Mouse (Mus musculus): ENCODE data around the gene Tmem243. TPM values are rescaled to one million over a fixed set of nuclear protein-coding genes. Genes with fewer than 3 reads are reported as not detected.

The Tmem243 gene
- total RNA-seq, 2 experiments from 2014 or later, result 11.3 to 11.5 TPM

DNA sequence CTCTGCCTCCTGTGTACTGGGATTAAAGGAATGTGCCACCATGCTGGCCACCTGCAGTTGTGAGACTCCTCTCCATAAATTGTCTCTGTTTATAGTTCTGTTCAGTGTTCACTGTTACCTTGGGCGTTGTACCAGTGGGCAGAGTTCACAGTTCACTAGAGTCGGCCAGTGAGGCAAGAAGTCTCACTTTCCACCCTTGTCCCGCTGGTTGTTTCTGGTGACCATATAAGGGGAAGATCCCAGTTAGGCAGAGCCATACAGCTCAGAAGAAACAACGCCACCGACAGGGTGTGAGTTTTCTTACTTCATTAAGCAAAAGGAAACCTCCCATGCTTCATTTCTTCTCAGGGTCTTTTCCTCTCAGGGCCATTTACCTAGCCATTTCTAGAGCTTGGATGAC, 8.0 kb downstream of the Tmem243 start:
- DNase-seq (ENCODE audit: extremely low spot score in 1 of 2, low spot score in 2 of 2), result peak in 1 of 2 experiments; percentile 1
- no peak overlapping the region for H3K27ac ChIP-seq
- intact Hi-C loops (cut with DNase I), result no loop called here
- no peak for TF ChIP-seq CTCF (IDR thresholded peaks at IDR 0.05)
- no peak overlapping the region for H3K4me3 ChIP-seq

DNA sequence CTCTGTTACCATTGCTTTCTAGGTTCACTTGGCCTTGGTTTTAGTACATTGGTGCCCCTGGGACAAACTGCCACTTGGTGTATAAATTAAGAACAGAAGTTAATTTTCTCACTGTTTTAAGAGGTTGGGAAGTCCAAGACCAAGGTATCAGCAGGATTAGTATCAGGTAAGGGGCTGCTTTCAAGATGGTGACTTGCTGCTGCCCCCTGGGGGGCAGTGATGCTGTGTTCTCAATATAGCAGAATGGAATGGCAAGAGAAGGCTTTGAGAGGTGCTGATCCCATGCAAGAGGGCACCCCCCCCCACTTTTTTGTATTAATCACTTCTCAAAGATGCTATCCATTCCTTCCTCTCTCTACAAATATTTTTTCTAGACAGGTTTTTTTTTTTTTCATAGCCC, 9.1 kb downstream of the Tmem243 start:
- H3K4me3 ChIP-seq, result no peak overlapping the region
- DNase-seq (ENCODE audit: extremely low spot score in 1 of 2, low spot score in 2 of 2), result no peak
- intact Hi-C loops (cut with DNase I), result no loop called here
- H3K27ac ChIP-seq, result no peak overlapping the region
- TF ChIP-seq CTCF (IDR thresholded peaks at IDR 0.05), result peak; percentile 16

DNA sequence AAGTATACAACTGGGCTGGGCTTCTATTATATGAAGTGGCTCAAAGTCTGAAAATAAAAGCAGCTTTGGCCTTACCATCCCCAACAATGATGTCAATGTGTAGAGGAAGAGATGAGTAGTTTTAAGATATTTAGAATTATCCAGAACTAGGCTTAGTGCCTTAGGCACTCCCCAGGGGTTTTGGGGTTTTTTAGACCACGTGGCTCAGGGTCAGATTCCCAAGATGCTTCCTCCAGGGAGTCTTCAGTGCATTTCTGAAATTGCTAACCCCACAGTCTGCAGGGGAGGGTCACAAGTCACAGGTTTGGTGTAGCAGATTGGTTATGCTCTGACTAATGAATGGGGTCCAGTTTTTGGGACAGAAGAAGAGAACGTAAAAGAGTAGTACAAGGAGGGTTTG, 10.8 kb downstream of the Tmem243 start:
- no peak overlapping the region for H3K4me3 ChIP-seq
- no peak for TF ChIP-seq CTCF (IDR thresholded peaks at IDR 0.05)
- no peak for DNase-seq (ENCODE audit: extremely low spot score in 1 of 2, low spot score in 2 of 2)
- H3K27ac ChIP-seq, result no peak overlapping the region
- intact Hi-C loops (cut with DNase I), result loop anchor here (5.0 kb wide), 1 partner anchor 174 kb away; no protein-coding TSS in a partner anchor

DNA sequence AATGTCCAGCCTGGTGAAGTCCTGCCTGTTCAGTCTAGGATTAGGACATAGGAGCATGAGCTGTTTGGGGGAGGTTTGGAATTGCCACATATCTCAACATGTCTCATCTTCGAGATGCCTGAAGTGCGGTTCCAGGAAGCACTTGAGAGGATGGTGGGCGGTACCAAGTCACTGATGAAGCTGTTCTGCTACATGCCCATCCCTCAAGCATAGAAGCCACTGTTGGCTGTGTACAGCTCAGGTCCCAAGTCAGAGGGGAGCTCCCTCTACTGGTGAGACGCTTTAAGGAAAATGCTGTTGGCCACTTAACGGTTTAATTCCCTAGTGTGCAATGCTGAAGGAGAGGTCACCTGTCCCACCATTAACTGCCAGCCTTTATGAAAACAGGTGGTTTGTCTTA, 11.3 kb downstream of the Tmem243 start:
- Histone ChIP-seq H3K4me3 (no peak overlapping the region), H3K27ac (no peak overlapping the region)
- intact Hi-C loops (cut with DNase I), result loop anchor here (1.0 to 5.0 kb wide), 2 partner anchors 38 to 174 kb away; no protein-coding TSS in a partner anchor
- DNase-seq (ENCODE audit: extremely low spot score in 1 of 2, low spot score in 2 of 2), result peak; percentile 41 to 54
- peak; percentile 81 for TF ChIP-seq CTCF (IDR thresholded peaks at IDR 0.05)

DNA sequence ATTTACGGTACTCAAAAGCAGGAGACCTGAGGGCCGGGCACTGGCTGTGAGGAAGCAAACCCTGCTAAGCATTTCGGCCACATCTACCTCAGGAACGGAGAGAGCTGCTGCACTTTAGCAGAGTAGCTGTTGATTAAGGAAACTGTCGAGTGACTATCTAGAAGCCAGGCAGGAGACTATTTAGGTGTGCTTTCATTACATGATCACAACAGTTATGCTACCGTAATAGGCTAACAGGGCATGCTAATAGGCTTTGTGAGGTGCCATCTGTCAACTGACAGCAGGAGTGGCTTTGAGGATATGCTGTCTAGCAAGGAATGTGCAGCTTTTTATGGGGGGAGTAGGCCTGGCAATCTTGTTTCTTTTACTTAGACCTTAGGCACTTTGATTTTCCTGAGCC, 13.7 kb downstream of the Tmem243 start:
- H3K4me3 ChIP-seq, result no peak overlapping the region
- intact Hi-C loops (cut with DNase I), result loop anchor here (5.0 kb wide), 1 partner anchor 177 kb away; no protein-coding TSS in a partner anchor
- no peak for TF ChIP-seq CTCF (IDR thresholded peaks at IDR 0.05)
- peak in 1 of 2 experiments; percentile 2 for DNase-seq (ENCODE audit: extremely low spot score in 1 of 2, low spot score in 2 of 2)
- no peak overlapping the region for H3K27ac ChIP-seq

DNA sequence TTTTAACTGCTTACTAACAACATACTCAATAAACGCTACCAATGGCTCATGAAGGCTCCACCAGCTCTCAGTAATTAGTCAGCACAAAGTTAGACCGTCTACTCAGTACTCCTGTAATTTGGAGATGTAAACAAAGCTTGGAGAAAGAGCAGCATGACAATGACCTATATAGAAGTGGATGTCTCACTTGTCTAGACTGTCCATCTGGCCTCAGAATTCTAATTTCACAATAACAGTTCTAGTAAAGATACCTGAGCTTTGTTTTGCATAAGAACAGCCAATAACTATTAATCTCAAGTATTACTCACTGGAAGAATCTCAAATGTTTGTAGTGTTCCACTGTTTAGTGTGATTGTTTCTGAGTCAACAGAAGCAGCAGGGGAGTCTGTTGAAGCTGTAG, 23.7 kb downstream of the Tmem243 start:
- H3K27ac ChIP-seq, result no peak overlapping the region
- DNase-seq (ENCODE audit: extremely low spot score in 1 of 2, low spot score in 2 of 2), result no peak
- intact Hi-C loops (cut with DNase I), result no loop called here
- no peak for TF ChIP-seq CTCF (IDR thresholded peaks at IDR 0.05)
- no peak overlapping the region for H3K4me3 ChIP-seq

DNA sequence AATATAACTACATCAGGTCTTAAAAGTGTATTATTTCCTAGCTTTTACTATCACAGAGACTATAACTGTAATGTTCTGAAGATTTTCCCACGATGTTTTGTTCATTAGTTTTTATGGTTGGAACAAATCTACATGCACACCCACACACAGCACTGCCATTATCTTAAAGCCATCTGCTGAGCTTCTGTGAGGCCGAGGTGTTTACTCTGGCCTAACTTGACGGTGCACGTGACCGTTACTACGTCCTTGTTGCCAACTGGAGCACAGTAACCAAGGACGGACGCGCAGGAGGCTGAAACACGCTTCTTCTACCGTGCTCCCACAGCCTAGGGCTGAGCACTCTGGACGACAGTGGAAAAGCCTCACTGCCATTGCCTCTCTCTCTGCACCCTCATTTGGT, 28.1 kb downstream of the Tmem243 start:
- TF ChIP-seq CTCF (IDR thresholded peaks at IDR 0.05), result no peak
- no peak overlapping the region for H3K27ac ChIP-seq
- H3K4me3 ChIP-seq, result no peak overlapping the region
- intact Hi-C loops (cut with DNase I), result no loop called here
- peak in 1 of 2 experiments; percentile 32 for DNase-seq (ENCODE audit: extremely low spot score in 1 of 2, low spot score in 2 of 2)

DNA sequence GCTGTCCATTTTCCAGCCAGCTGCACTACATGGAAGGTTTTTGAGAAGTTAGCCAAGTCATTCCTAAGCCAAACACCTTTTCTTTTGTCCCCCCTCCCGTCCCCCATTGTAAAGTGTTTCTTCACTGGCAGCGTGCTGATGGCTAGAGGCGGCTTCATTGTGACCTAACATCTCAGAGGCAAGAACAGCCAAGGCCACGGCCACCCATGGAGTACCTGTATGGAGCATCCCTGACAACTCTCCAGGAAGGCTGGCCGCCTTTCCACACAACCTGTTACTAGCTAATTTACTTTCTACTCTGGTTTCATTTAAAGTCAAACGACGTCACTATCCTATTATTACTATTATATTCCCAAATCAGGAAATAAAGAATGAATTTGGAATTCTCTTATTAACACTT, 31.3 kb downstream of the Tmem243 start:
- no peak for TF ChIP-seq CTCF (IDR thresholded peaks at IDR 0.05)
- Histone ChIP-seq H3K27ac (no peak overlapping the region), H3K4me3 (no peak overlapping the region)
- intact Hi-C loops (cut with DNase I), result no loop called here
- DNase-seq (ENCODE audit: extremely low spot score in 1 of 2, low spot score in 2 of 2), result no peak

DNA sequence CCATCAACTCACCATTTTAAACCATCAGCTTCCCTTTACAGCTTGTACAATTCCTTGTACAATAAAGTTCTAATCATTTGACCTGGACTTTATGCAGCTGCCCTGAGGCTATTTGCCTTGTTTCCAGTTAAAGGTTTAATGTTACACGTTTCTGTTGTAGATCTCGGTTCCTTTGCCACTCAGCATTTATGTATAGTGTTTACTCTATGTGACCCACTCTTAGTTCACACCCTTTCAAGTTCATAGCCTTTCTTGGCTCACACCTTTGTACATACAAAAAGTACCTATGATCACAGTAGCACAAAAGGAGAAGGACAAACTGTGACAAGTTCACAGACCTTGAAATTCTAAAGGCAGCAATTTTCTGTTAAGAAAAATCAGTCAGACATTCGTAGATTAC, 35.1 kb downstream of the Tmem243 start:
- no peak overlapping the region for H3K4me3 ChIP-seq
- TF ChIP-seq CTCF (IDR thresholded peaks at IDR 0.05), result no peak

DNA sequence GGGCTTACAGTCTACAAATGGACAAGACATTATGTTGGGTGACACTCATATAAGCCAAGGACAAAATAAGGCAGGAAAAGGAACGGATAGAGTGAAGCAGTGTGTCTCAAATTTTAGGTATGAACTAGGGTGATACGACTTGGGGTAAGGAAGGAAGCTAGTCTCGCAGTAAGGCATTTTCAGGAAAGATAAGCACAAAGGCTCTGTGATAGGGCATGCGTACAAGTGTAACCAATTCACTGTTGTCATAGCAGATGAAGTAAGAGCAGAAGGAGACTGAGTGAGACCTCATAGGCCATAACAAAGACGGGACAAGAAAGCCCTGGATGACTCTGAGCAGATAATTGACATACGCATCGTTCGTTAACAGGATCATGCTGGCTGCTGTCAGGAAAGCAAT, 40.3 kb downstream of the Tmem243 start:
- intact Hi-C loops (cut with DNase I), result no loop called here
- Histone ChIP-seq H3K4me3 (no peak overlapping the region), H3K27ac (no peak overlapping the region)
- TF ChIP-seq CTCF (IDR thresholded peaks at IDR 0.05), result no peak
- no peak for DNase-seq (ENCODE audit: extremely low spot score in 1 of 2, low spot score in 2 of 2)

More for the DNA sequence above, 35.1 kb downstream of the Tmem243 start:
- H3K27ac ChIP-seq, result no peak overlapping the region
- intact Hi-C loops (cut with DNase I), result no loop called here
- DNase-seq (ENCODE audit: extremely low spot score in 1 of 2, low spot score in 2 of 2), result no peak

DNA sequence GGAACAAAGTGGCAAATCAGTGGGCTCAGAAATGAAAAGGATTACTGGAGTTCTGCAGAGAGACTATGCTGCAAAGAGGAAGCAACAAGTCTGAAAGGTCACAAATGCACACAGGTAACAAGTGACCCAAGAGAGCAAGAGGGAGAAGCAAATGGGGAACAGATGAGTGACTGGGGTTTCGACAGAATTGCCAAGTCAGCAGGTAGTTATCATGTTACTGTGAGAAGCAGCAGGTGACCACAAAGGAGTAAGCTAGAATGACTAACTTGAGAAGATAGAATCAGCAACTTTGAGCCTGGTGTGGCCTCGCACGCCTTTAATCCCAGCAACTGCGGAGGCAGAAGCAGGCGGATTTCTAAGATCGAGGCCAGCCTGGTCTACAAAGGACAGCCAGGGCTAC, 41.9 kb downstream of the Tmem243 start:
- TF ChIP-seq CTCF (IDR thresholded peaks at IDR 0.05), result no peak
- intact Hi-C loops (cut with DNase I), result no loop called here
- H3K27ac ChIP-seq, result no peak overlapping the region
- no peak overlapping the region for H3K4me3 ChIP-seq
- no peak for DNase-seq (ENCODE audit: extremely low spot score in 1 of 2, low spot score in 2 of 2)

DNA sequence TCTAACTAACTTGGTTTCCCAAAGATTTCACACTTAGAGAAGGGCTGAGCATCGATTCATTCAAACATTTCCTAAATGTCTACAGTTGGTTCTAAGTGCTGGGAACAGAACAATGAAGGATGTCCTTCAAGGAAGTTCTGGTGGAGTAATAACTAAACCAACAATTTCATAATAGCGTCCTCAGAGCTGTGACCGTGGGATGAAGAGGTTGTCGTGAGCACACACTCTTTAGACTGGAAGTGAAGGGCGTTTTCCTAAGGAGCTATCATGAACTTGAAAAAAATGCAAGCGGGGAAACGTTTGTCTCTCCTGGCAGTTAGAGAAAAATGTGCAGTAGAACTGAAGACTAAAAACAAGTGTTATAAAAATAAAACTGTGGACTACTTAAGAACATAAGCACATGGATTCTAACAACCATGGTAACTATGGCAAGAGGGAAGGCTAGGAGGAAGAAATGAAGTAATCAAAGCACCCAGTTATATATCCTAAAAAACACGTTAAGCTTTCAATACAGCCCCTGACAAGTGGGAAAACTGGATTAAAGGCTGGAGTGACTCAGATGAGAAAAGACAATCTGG, 48.9 kb downstream of the Tmem243 start:
- Histone ChIP-seq H3K4me3 (no peak overlapping the region), H3K27ac (peak overlapping the region; percentile 24; the same call in 1 of the 2 replicates)
- intact Hi-C loops (cut with DNase I), result no loop called here
- no peak for TF ChIP-seq CTCF (IDR thresholded peaks at IDR 0.05)
- no peak for DNase-seq (ENCODE audit: extremely low spot score in 1 of 2, low spot score in 2 of 2)

DNA sequence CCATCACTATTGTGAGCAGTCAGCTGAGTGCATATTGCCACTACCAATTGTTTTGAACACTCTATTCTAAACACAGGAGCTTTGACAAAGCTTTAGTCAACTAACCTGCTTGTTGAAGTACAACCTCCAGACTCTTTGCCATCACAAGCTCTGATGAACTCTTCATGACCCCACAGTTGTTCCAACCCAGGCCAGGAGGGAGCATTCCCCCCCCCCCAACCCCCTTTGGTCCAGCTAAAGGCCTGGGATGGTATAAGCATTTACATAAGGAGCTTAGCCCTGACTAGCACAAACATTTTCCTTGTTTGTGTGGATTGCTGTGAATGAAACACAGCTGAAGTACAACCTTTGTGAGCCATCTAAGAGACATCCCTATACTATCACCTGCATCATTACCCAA, 56.3 kb downstream of the Tmem243 start:
- intact Hi-C loops (cut with DNase I), result no loop called here
- DNase-seq (ENCODE audit: extremely low spot score in 1 of 2, low spot score in 2 of 2), result no peak
- no peak overlapping the region for H3K4me3 ChIP-seq
- TF ChIP-seq CTCF (IDR thresholded peaks at IDR 0.05), result no peak
- H3K27ac ChIP-seq, result no peak overlapping the region
